Mouse (Mus musculus) lung, postnatal 36 days (tissue): ENCODE data around the gene Aadacl2.
A peak's percentile ranks its signal among the peaks of the same experiment; 100 is the strongest.

Experiments used
- DNase-seq: peaks from one replicate; pipeline ENCODE4 v3.0.0; 2022; ENCODE audit warnings: mixed read lengths

The Aadacl2 gene

GRCm38 (mm10) chr3:60006443-60006842 lies at the start of gene Aadacl2:
Gene Aadacl2, plus strand, starts transcription at chr3:60006743.
- no peak for DNase-seq

GRCm38 (mm10) chr3:59970891-59971290 lies 35.7 kb upstream of the Aadacl2 start:
- DNase-seq = no peak

- DNase-seq = no peak
These were observed 32.0 kb upstream of the Aadacl2 start for GRCm38 (mm10) chr3:59974591-59974990.

- DNase-seq = no peak
These were observed 2.9 kb upstream of the Aadacl2 start for GRCm38 (mm10) chr3:60003622-60004021.

- DNase-seq = no peak
These were observed 18.9 kb downstream of the Aadacl2 start, which contains the start of gene Aadac for GRCm38 (mm10) chr3:60025417-60025816. Gene Aadac, plus strand, starts transcription at chr3:60025717.

- DNase-seq = no peak
These were observed 25.0 kb downstream of the Aadacl2 start for GRCm38 (mm10) chr3:60031511-60031910.

- no peak for DNase-seq
These were observed 39.8 kb downstream of the Aadacl2 start for GRCm38 (mm10) chr3:60046221-60046913.

- DNase-seq = no peak
These were observed 46.8 kb downstream of the Aadacl2 start for GRCm38 (mm10) chr3:60053231-60053927.

- DNase-seq = peak; percentile 2
These were observed 47.4 kb downstream of the Aadacl2 start for GRCm38 (mm10) chr3:60053931-60054330.

GRCm38 (mm10) chr3:60056451-60056850 lies 49.9 kb downstream of the Aadacl2 start:
- DNase-seq = peak; percentile 46

GRCm38 (mm10) chr3:60057070-60057808 lies 50.7 kb downstream of the Aadacl2 start:
- DNase-seq = no peak

GRCm38 (mm10) chr3:60057809-60058082 lies 51.2 kb downstream of the Aadacl2 start:
- DNase-seq = no peak
